Mouse (Mus musculus): ENCODE data around the gene Slco3a1. TPM values are rescaled to one million over a fixed set of nuclear protein-coding genes. Genes with fewer than 3 reads are reported as not detected.

Gene Slco3a1
- total and polyA plus RNA-seq, 3 experiments = 0.04 to 0.35 TPM; not detected in 1

DNA sequence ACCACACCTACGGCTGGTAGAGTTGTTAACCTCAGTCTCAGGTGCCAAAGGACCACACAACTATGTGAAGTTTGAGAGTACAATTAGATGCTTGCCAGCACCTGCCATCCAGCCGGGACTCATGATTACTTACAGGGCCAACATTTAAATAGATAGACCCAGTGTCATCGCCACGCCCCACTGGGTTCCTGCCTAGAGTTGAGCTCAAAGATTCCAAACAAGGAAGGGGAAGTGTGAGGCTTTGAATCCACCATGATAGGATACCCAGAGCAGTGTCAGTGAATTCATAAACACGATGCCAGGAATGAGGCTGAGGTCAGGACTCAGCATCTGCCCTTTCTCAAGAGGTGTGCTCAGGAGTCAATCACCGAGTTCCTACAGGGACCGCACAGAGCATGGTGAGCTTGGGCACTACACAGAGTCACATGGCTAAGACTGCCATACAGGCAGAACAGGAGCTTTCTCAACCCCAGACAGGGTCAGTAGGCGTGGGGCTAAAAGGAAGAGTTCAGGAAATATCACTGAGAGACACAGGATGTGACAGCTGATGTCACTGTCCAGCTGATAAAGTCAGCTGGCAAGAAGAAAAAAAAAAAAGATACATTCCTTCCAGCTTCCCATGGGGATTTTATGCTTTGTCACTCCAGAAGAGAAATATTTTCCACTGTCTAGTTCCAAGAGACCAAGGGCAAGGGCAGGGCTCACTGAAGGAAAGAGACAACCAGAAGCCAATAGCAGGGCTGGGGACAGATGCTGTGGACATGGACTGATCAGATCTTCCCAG is 30.2 kb downstream of the Slco3a1 start:
- Histone ChIP-seq H3K4me3 (replicated peaks in 1 of 3; ENCODE audit: low read depth in 2 of 3, low read length in 2 of 3, poor library complexity in 1 of 3) (no peak overlapping the region), H3K9ac (ENCODE audit: insufficient read depth, low read depth) (no peak overlapping the region), H3K4me2 (ENCODE audit: insufficient read depth, low read depth, poor library complexity, severe bottlenecking) (no peak overlapping the region), H3K9me3 (replicated peaks; ENCODE audit: low read length) (peaks cover 40% of the 10 kb centered on the region), H3K36me3 (replicated peaks in 1 of 2; ENCODE audit: control insufficient read depth in 1 of 2, insufficient read depth in 1 of 2, low read length in 1 of 2) (no peaks in the 10 kb centered on the region), H3K4me1 (ENCODE audit: control insufficient read depth in 1 of 2, insufficient read depth in 2 of 2) (peaks cover 0 to 26% of the 10 kb centered on the region in 2 experiments; a peak in 2 of 4 replicates), H3K27me3 (replicated peaks) (no peaks in the 10 kb centered on the region), H3K27ac (ENCODE audit: insufficient read depth, low read depth) (no peak overlapping the region), H3K79me2 (replicated peaks; ENCODE audit: control insufficient read depth, extremely low read depth, insufficient read depth, poor library complexity, severe bottlenecking) (no peaks in the 10 kb centered on the region)
- in situ Hi-C loops (cut with MboI; ENCODE audit: low pct_ligation_motif_present, low pct_unique_long_range_greater_than_20kb, low sequenced_read_pairs) (no loop called here), dilution Hi-C loops (cut with MboI; ENCODE audit: extremely low pct_ligation_motif_present, extremely low pct_unique_long_range_greater_than_20kb, low sequenced_read_pairs) (no loop called here)
- DNase-seq (ENCODE audit: extremely low read depth) = peak; percentile 7
- TF ChIP-seq TCF12 (IDR thresholded peaks at IDR 0.05; ENCODE audit: low read depth, low read length) = no peak
- no peak for TF ChIP-seq MYC (IDR thresholded peaks at IDR 0.05; ENCODE audit: low read depth, low read length)
- 0 out of 2 replicates have a peak, but pooled peaks have one; percentile 8 for TF ChIP-seq ETS1 (conservative IDR thresholded peaks at IDR 0.05; ENCODE audit: low read depth, low read length)
- no peak for TF ChIP-seq SMC3 (IDR thresholded peaks at IDR 0.05; ENCODE audit: low read depth, low read length)
- no peak for TF ChIP-seq MAZ (IDR thresholded peaks at IDR 0.05; ENCODE audit: low read depth, low read length)
- no peak for TF ChIP-seq ZNF384 (IDR thresholded peaks at IDR 0.05; ENCODE audit: low read depth, low read length)
- no peak for TF ChIP-seq MEF2A (IDR thresholded peaks at IDR 0.05; ENCODE audit: borderline replicate concordance, low read depth, low read length)
- no peak for TF ChIP-seq ZMIZ1 (IDR thresholded peaks at IDR 0.05; ENCODE audit: low read depth, low read length)

DNA sequence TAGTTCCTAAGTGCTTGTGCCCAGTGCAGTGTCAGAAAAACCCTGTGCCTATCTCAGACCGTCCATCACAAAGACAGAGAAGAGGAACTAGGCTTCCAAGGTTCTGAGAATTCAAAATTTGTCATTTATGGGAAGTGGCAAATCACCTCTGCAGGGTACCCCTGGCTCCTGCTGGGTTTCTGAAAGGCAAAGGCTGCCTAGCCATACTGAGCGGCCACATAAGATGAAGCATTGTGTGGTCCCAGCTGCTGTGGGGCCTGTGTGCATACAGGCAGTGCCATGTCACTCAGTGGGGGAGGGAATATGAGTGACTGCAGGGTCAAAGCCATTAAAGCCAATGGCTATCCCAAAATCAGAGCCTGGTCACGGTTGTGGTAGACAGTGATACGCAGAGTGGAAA is 31.5 kb downstream of the Slco3a1 start:
- Histone ChIP-seq H3K4me1 (ENCODE audit: control insufficient read depth in 1 of 2, insufficient read depth in 2 of 2) (peaks cover 0 to 13% of the 10 kb centered on the region in 2 experiments; a peak in 1 of 4 replicates), H3K79me2 (replicated peaks; ENCODE audit: control insufficient read depth, extremely low read depth, insufficient read depth, poor library complexity, severe bottlenecking) (no peaks in the 10 kb centered on the region), H3K4me3 (replicated peaks in 1 of 3; ENCODE audit: low read depth in 2 of 3, low read length in 2 of 3, poor library complexity in 1 of 3) (no peak overlapping the region), H3K9ac (ENCODE audit: insufficient read depth, low read depth) (no peak overlapping the region), H3K27ac (ENCODE audit: insufficient read depth, low read depth) (no peak overlapping the region), H3K4me2 (ENCODE audit: insufficient read depth, low read depth, poor library complexity, severe bottlenecking) (no peak overlapping the region), H3K36me3 (replicated peaks in 1 of 2; ENCODE audit: control insufficient read depth in 1 of 2, insufficient read depth in 1 of 2, low read length in 1 of 2) (no peaks in the 10 kb centered on the region), H3K9me3 (replicated peaks; ENCODE audit: low read length) (peaks cover 39% of the 10 kb centered on the region), H3K27me3 (replicated peaks) (no peaks in the 10 kb centered on the region)
- no peak for TF ChIP-seq GABPA (IDR thresholded peaks at IDR 0.05; ENCODE audit: insufficient replicate concordance, low read depth, low read length)
- no peak for TF ChIP-seq IRF4 (IDR thresholded peaks at IDR 0.05; ENCODE audit: low read depth, low read length)
- no peak for TF ChIP-seq ELF1 (IDR thresholded peaks at IDR 0.05; ENCODE audit: low read depth, low read length)
- no peak for TF ChIP-seq RAD21 (IDR thresholded peaks at IDR 0.05; ENCODE audit: low read depth, low read length)
- TF ChIP-seq KAT2A (IDR thresholded peaks at IDR 0.05; ENCODE audit: insufficient replicate concordance, low read length) = no peak
- TF ChIP-seq MAZ (IDR thresholded peaks at IDR 0.05; ENCODE audit: low read depth, low read length) = no peak
- TF ChIP-seq RCOR1 (conservative IDR thresholded peaks at IDR 0.05; ENCODE audit: low read depth, low read length) = no peak
- in situ Hi-C loops (cut with MboI; ENCODE audit: low pct_ligation_motif_present, low pct_unique_long_range_greater_than_20kb, low sequenced_read_pairs) (no loop called here), dilution Hi-C loops (cut with MboI; ENCODE audit: extremely low pct_ligation_motif_present, extremely low pct_unique_long_range_greater_than_20kb, low sequenced_read_pairs) (no loop called here)
- DNase-seq (ENCODE audit: extremely low read depth) = no peak
